Mouse (Mus musculus) cerebellum, adult 9-11 months (tissue): Measurements from ENCODE around the gene B4galt2.

Experiments used
- DNase-seq: peaks from one replicate; pipeline ENCODE4 v3.0.0; 2022

The B4galt2 gene

GRCm38 (mm10) chr4:117882701-117883691, at the start of gene B4galt2:
Gene B4galt2 (minus strand): TSS chr4:117883487.
- DNase-seq, result peak; percentile 77

- DNase-seq, result no peak
Observed at GRCm38 (mm10) chr4:117929391-117929881, 46.1 kb upstream of the B4galt2 start, which contains the start of gene Artn. Gene Artn (minus strand): TSS chr4:117929763.

GRCm38 (mm10) chr4:117928699-117929241, 45.5 kb upstream of the B4galt2 start:
- DNase-seq, result peak; percentile 63

GRCm38 (mm10) chr4:117928234-117928633, 44.9 kb upstream of the B4galt2 start:
- DNase-seq, result peak; percentile 58

GRCm38 (mm10) chr4:117926545-117927482, 43.5 kb upstream of the B4galt2 start:
- DNase-seq, result peak; percentile 62

GRCm38 (mm10) chr4:117924916-117925315, 41.6 kb upstream of the B4galt2 start:
- no peak for DNase-seq

- no peak for DNase-seq
Observed at GRCm38 (mm10) chr4:117923450-117923849, 40.2 kb upstream of the B4galt2 start.

- DNase-seq, result no peak
Observed at GRCm38 (mm10) chr4:117921358-117921757, 38.1 kb upstream of the B4galt2 start.

GRCm38 (mm10) chr4:117918762-117919161, 35.5 kb upstream of the B4galt2 start:
- no peak for DNase-seq

GRCm38 (mm10) chr4:117918261-117918660, 35.0 kb upstream of the B4galt2 start:
- DNase-seq, result peak; percentile 15

- peak; percentile 8 for DNase-seq
Observed at GRCm38 (mm10) chr4:117917847-117918246, 34.6 kb upstream of the B4galt2 start.

- DNase-seq, result no peak
Observed at GRCm38 (mm10) chr4:117917402-117917801, 34.1 kb upstream of the B4galt2 start.

GRCm38 (mm10) chr4:117916386-117916785, 33.1 kb upstream of the B4galt2 start:
- DNase-seq, result peak; percentile 45

- DNase-seq, result peak; percentile 53
Observed at GRCm38 (mm10) chr4:117915489-117916105, 32.3 kb upstream of the B4galt2 start.

- peak; percentile 95 for DNase-seq
Observed at GRCm38 (mm10) chr4:117914591-117915442, 31.5 kb upstream of the B4galt2 start, which contains the start of gene Ipo13. Gene Ipo13 (minus strand): TSS chr4:117914999.

GRCm38 (mm10) chr4:117914031-117914430, 30.7 kb upstream of the B4galt2 start:
- peak; percentile 85 for DNase-seq

GRCm38 (mm10) chr4:117913421-117913820, 30.1 kb upstream of the B4galt2 start:
- peak; percentile 90 for DNase-seq

GRCm38 (mm10) chr4:117912685-117913273, 29.5 kb upstream of the B4galt2 start:
- peak; percentile 77 for DNase-seq

GRCm38 (mm10) chr4:117912131-117912561, 28.9 kb upstream of the B4galt2 start:
- DNase-seq, result peak; percentile 80

GRCm38 (mm10) chr4:117908834-117909453, 25.7 kb upstream of the B4galt2 start:
- DNase-seq, result no peak
